Mouse (Mus musculus) hindbrain, embryonic 16.5 days (tissue): ENCODE measurements at regions not wholly inside any gene's neighbourhood (a gene's known extent, or its start where the extent isn't known, plus 50 kb on each side); places are given as distances from the start of the nearest gene placed in this dataset.
A peak's percentile ranks its signal among the peaks of the same experiment; 100 is the strongest.

Source experiments
- ATAC-seq: fragments of 200-750 bp; cut with Nextera tagmentation; 2 replicates; pipeline ENCODE4 v1.8.0; 2017; ENCODE audit warnings: moderate TSS enrichment, moderate library complexity
- H3K27ac ChIP-seq: fragments of 300-500 bp; sonication (generic); 2 replicates; pipeline ENCODE4 v1.5.1; 2014; ENCODE audit warnings: low read depth, mild to moderate bottlenecking, control low read depth, low read length, moderate library complexity
- H3K27me3 ChIP-seq: fragments of 300-500 bp; sonication (generic); replicated peaks from 2 replicates; pipeline ENCODE4 v1.6.1; 2014; ENCODE audit warnings: low read length; ENCODE audit not compliant: control insufficient read depth, insufficient read depth
- H3K36me3 ChIP-seq: fragments of 300-500 bp; sonication (generic); 2 replicates; pipeline ENCODE4 v1.6.1; 2014; ENCODE audit warnings: mild to moderate bottlenecking, low read length, moderate library complexity, mixed read lengths; ENCODE audit not compliant: control insufficient read depth, insufficient read depth
- H3K4me1 ChIP-seq: fragments of 300-500 bp; sonication (generic); 2 replicates; pipeline ENCODE4 v1.6.1; 2014; ENCODE audit warnings: low read depth, low read length; ENCODE audit not compliant: control insufficient read depth, insufficient read depth
- H3K4me2 ChIP-seq: fragments of 300-500 bp; sonication (generic); 2 replicates; pipeline ENCODE4 v1.6.1; 2014; ENCODE audit warnings: mild to moderate bottlenecking, low read length, control low read depth, moderate library complexity
- H3K4me3 ChIP-seq: fragments of 300-500 bp; sonication (generic); 2 replicates; pipeline ENCODE4 v1.5.1; 2014; ENCODE audit warnings: mild to moderate bottlenecking, low read length, control low read depth, moderate library complexity
- H3K9ac ChIP-seq: fragments of 300-500 bp; sonication (generic); 2 replicates; pipeline ENCODE4 v1.6.1; 2014; ENCODE audit warnings: low read depth, mild to moderate bottlenecking, control low read depth, low read length, moderate library complexity
- H3K9me3 ChIP-seq: fragments of 300-500 bp; sonication (generic); 2 replicates; pipeline ENCODE4 v1.6.1; 2014; ENCODE audit warnings: mild to moderate bottlenecking, low read length, moderate library complexity; ENCODE audit not compliant: control insufficient read depth
- WGBS: fragments of 180-500 bp; shearing (Covaris S2); extraction: QIAGEN DNeasy Blood & Tissue Kit; methylation state at CpG from one replicate; pipeline ENCODE4 v1.1.7; 2014; 5-methylcytosine and 5-hydroxymethylcytosine counted together

- no peak overlapping the region for H3K9ac ChIP-seq
- H3K27me3 ChIP-seq = no peaks in the 10 kb centered on the region; the same call in 1 of the 2 replicates
- no peaks in the 10 kb centered on the region for H3K36me3 ChIP-seq
- no peak overlapping the region for H3K4me3 ChIP-seq
- peak; percentile 88 for ATAC-seq
- H3K4me2 ChIP-seq = no peak overlapping the region
- peak overlapping the region; percentile 18; the same call in 1 of the 2 replicates for H3K27ac ChIP-seq
- H3K9me3 ChIP-seq = no peaks in the 10 kb centered on the region
- 16% methylated on average over 6 of the region's 6 CpGs for WGBS
- H3K4me1 ChIP-seq = peaks cover 9% of the 10 kb centered on the region
Observed at GRCm38 (mm10) chr4:125315818-125316217, 174.7 kb upstream of the Grik3 start.

GRCm38 (mm10) chr4:125313892-125314291 lies 176.6 kb upstream of the Grik3 start:
- no peak overlapping the region for H3K27ac ChIP-seq
- no peak for ATAC-seq
- no peak overlapping the region for H3K4me2 ChIP-seq
- no peaks in the 10 kb centered on the region; the same call in 1 of the 2 replicates for H3K27me3 ChIP-seq
- WGBS = 83% methylated on average over 3 of the region's 3 CpGs
- H3K9me3 ChIP-seq = no peaks in the 10 kb centered on the region
- peaks cover 9% of the 10 kb centered on the region for H3K4me1 ChIP-seq
- no peaks in the 10 kb centered on the region for H3K36me3 ChIP-seq
- H3K4me3 ChIP-seq = no peak overlapping the region
- H3K9ac ChIP-seq = no peak overlapping the region

- Histone ChIP-seq H3K9ac (no peak overlapping the region), H3K9me3 (no peaks in the 10 kb centered on the region), H3K27me3 (no peaks in the 10 kb centered on the region; the same call in 1 of the 2 replicates), H3K4me2 (peak overlapping the region; percentile 7; the same call in 1 of the 2 replicates), H3K27ac (no peak overlapping the region), H3K4me3 (no peak overlapping the region), H3K36me3 (no peaks in the 10 kb centered on the region), H3K4me1 (peaks cover 9% of the 10 kb centered on the region)
- WGBS = 3% methylated on average over 11 of the region's 11 CpGs
- ATAC-seq = no peak
Observed at GRCm38 (mm10) chr4:125313252-125313651, 177.2 kb upstream of the Grik3 start.

GRCm38 (mm10) chr4:125308171-125308570 lies 180.5 kb upstream of the Zc3h12a start:
- no peaks in the 10 kb centered on the region for H3K9me3 ChIP-seq
- no peak for ATAC-seq
- WGBS = 34% methylated on average over 8 of the region's 8 CpGs
- no peaks in the 10 kb centered on the region; the same call in 1 of the 2 replicates for H3K27me3 ChIP-seq
- H3K9ac ChIP-seq = no peak overlapping the region
- no peak overlapping the region for H3K27ac ChIP-seq
- H3K4me3 ChIP-seq = no peak overlapping the region
- no peaks in the 10 kb centered on the region; the same call in none of the 2 replicates for H3K4me1 ChIP-seq
- no peak overlapping the region for H3K4me2 ChIP-seq
- no peaks in the 10 kb centered on the region for H3K36me3 ChIP-seq

GRCm38 (mm10) chr4:125305766-125306165 lies 178.1 kb upstream of the Zc3h12a start:
- H3K9me3 ChIP-seq = no peaks in the 10 kb centered on the region
- no peaks in the 10 kb centered on the region for H3K27me3 ChIP-seq
- H3K4me1 ChIP-seq = peaks cover 3% of the 10 kb centered on the region; the same call in 1 of the 2 replicates
- no peak overlapping the region for H3K9ac ChIP-seq
- H3K36me3 ChIP-seq = no peaks in the 10 kb centered on the region
- H3K4me2 ChIP-seq = no peak overlapping the region
- no peak for ATAC-seq
- WGBS = 77% methylated on average over 6 of the region's 6 CpGs
- no peak overlapping the region for H3K27ac ChIP-seq
- H3K4me3 ChIP-seq = no peak overlapping the region

- Histone ChIP-seq H3K36me3 (no peaks in the 10 kb centered on the region), H3K4me2 (no peak overlapping the region), H3K4me3 (no peak overlapping the region), H3K9ac (no peak overlapping the region), H3K4me1 (peaks cover 7% of the 10 kb centered on the region; the same call in 1 of the 2 replicates), H3K27me3 (no peaks in the 10 kb centered on the region), H3K9me3 (no peaks in the 10 kb centered on the region), H3K27ac (no peak overlapping the region)
- WGBS = 60% methylated on average over 7 of the region's 7 CpGs
- no peak for ATAC-seq
Observed at GRCm38 (mm10) chr4:125302660-125303059, 175.0 kb upstream of the Zc3h12a start.

GRCm38 (mm10) chr4:125300503-125301457 lies 173.1 kb upstream of the Zc3h12a start:
- Histone ChIP-seq H3K4me1 (peaks cover 9% of the 10 kb centered on the region), H3K9ac (peak overlapping the region; percentile 50; the same call in 1 of the 2 replicates), H3K36me3 (no peaks in the 10 kb centered on the region), H3K9me3 (no peaks in the 10 kb centered on the region), H3K27me3 (no peaks in the 10 kb centered on the region; the same call in 1 of the 2 replicates), H3K4me2 (peak overlapping the region; percentile 42), H3K4me3 (peak overlapping the region; percentile 16), H3K27ac (no peak overlapping the region)
- 12% methylated on average over 31 of the region's 33 CpGs for WGBS
- 0 out of 2 replicates have a peak, but pooled peaks have one; percentile 19 for ATAC-seq

- 83% methylated on average over 6 of the region's 6 CpGs for WGBS
Observed at GRCm38 (mm10) chr4:125290761-125291160, 163.1 kb upstream of the Zc3h12a start.

GRCm38 (mm10) chr4:125289709-125290108 lies 162.1 kb upstream of the Zc3h12a start:
- no peak for ATAC-seq
- H3K27ac ChIP-seq = no peak overlapping the region

More at GRCm38 (mm10) chr4:125290761-125291160, 163.1 kb upstream of the Zc3h12a start:
- Histone ChIP-seq H3K27ac (no peak overlapping the region), H3K9ac (no peak overlapping the region), H3K27me3 (no peaks in the 10 kb centered on the region; the same call in 1 of the 2 replicates), H3K4me1 (peaks cover 13% of the 10 kb centered on the region), H3K4me3 (no peak overlapping the region), H3K36me3 (no peaks in the 10 kb centered on the region), H3K9me3 (peaks cover 8% of the 10 kb centered on the region; the same call in 1 of the 2 replicates), H3K4me2 (no peak overlapping the region)
- ATAC-seq = no peak

More at GRCm38 (mm10) chr4:125289709-125290108, 162.1 kb upstream of the Zc3h12a start:
- H3K36me3 ChIP-seq = no peaks in the 10 kb centered on the region
- H3K9me3 ChIP-seq = peaks cover 8% of the 10 kb centered on the region; the same call in 1 of the 2 replicates
- H3K27me3 ChIP-seq = no peaks in the 10 kb centered on the region
- H3K9ac ChIP-seq = no peak overlapping the region
- H3K4me3 ChIP-seq = no peak overlapping the region
- peaks cover 13% of the 10 kb centered on the region for H3K4me1 ChIP-seq
- 47% methylated on average over 1 of the region's 1 CpGs for WGBS
- no peak overlapping the region for H3K4me2 ChIP-seq
